Mouse (Mus musculus) erythroblast, embryonic 14.5 days (primary cell): ENCODE data around the gene Pcbp2.

ENCODE experiments used
- GATA1 ChIP-seq: IDR thresholded peaks from 2 replicates; pipeline ENCODE4 v1.6.1; 2012; ENCODE audit warnings: low read length, inconsistent platforms, mixed read lengths
- TAL1 ChIP-seq: IDR thresholded peaks from 3 replicates; pipeline ENCODE4 v1.6.1; 2012; ENCODE audit warnings: low read length, inconsistent platforms, mixed read lengths

DNA sequence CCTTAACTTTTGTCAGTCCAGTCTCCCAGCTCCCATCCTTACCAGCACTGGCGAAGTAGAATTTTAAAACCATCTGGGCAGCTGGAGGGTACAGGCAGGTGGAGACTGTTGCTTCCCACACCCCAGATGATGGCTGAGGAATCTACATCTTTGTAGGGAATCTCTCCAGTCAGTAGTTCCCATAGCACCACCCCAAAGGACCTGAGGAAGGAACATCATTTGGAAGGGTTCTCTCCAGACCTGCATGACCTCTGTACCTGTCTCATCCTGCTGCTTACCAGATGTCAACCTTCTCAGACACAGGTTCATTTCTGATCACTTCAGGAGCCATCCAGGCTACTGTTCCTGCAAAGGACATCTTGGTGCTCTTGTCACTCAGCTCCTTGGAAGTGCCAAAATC lies 33.1 kb downstream of the Pcbp2 start, which contains the start of gene Gm10337:
- no peak for TF ChIP-seq TAL1
- no peak for TF ChIP-seq GATA1
